Mouse (Mus musculus) frontal cortex, postnatal 14 days (tissue): ENCODE measurements around the gene Smco4.

Experiments
- DNase-seq, 2 experiments: peaks; one replicate each; pipeline ENCODE4 v3.0.0; 2022; ENCODE audit warnings: low spot score in 2 of 2

Smco4 gene

GRCm38 (mm10) chr9:15507431-15507875 is 14.2 kb downstream of the Smco4 start:
- DNase-seq: peak in 1 of 2 experiments; percentile 23

DNA sequence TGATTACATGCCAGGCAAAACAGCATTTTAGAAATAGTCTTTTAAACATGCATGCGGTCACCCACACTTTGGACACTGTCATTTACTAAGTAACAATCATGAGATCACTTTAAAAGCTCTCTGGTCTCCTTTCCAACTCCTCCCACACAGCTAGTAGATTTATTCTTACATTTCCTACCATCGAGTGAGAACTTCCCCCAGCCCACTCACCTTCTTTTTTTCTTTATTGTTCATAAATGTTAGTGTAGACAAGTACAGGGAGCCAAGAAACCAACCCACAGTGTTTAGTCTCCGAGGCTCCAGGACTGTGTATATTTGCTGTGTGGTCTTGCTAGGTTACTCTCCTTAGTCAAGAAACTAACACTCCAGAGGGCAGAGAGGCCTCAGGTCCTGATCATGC is 16.1 kb downstream of the Smco4 start:
- DNase-seq: no peak

DNA sequence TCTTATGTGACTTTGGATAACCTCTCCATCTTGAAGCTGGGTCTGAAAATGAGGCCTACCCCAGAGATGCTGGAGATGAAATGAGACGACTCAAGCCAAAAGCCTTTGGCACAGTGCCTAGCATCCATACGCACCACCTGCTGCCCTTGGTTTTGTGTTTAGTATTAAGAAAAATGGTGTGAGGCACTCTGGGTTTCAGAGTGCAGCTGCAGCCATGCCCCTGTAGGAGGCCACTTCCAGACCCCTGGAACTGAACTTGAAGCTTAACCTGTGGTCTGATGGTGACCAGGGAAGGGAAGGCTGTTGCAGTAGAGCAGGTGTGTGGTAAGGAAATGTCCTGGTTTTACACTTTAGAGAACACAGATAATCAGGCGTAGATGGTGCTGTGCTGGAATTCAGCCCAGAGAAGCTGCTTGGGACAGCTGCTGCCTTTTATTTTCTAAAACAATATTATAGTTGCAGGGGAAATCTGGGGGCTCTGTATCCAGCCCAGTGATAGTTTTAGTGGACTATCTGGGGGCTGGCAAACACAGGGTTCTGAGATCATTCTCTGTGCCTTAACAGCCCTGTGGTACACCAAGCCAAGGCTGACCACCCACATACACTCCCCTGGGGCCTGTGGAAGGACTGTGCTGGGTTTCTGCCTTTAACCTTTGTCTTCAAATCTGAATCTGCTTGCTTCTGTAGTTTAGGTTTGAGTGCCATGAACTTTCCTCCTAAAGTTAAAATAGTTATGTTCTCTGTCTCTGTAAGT is 17.5 kb downstream of the Smco4 start:
- no peak for DNase-seq

DNA sequence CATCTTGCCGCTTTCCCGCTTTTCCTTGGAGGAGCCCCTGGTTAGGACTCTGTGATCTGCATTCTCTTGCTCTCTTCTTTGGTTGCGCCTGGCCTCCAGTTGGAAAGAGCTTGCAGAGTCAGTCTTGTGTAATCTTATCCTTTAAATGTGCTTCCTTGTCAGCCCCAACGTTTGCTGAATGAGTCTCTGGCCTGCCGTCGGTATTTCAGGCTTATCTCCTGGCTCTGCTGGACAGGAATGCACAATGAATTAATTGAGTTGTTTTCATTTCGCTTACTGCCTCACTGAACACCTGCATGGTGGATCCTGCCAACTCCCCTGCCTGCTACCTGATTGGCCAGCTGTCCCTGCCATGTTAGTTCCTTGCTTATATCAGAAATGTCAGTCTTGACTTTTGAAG is 19.7 kb downstream of the Smco4 start:
- no peak for DNase-seq

- DNase-seq: no peak
Measured at GRCm38 (mm10) chr9:15516007-15516406, 22.8 kb downstream of the Smco4 start.

GRCm38 (mm10) chr9:15517979-15518378 is 24.7 kb downstream of the Smco4 start:
- DNase-seq: no peak

GRCm38 (mm10) chr9:15522348-15522747 is 29.1 kb downstream of the Smco4 start:
- no peak for DNase-seq

- DNase-seq: no peak
Measured at GRCm38 (mm10) chr9:15522887-15523286, 29.7 kb downstream of the Smco4 start.

DNA sequence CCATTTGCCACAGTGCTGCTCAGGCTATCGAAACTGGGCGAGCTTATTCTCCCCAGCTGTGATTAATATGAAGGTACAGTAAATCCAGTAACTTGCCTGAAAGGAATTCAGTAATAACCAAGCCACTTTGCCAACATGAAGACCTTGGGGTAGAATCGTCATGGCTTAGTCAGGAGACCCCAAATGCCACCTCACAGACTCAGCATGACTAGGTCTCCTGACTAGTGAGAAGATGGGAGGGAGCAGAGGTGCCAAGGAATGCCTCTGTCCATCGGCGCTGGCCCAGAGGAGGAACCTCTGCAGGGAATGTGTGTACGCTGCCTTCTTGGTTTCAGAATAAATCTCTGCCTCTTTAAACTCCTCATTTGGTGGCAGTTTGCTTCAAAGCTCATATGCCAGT is 30.4 kb downstream of the Smco4 start:
- DNase-seq: no peak

DNA sequence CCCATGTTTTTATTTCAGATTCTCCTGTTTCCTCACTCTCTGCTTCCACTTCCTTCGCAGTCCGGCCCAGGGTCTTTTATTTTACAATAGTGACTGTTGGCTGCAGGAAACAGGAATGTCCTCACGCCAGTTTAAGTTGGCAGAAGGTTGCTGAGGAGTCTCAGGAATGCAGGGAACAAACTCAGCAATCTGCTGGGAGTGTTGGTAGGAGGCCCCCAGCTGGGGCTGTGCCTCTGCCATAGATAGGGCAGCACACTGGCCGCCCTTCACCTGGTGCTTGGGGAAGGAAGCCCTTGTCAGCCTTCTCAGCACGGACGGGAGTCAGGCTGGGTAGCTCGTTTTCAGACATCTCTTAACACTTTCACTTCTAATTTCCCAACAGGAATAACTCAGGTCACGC is 32.0 kb downstream of the Smco4 start:
- no peak for DNase-seq

GRCm38 (mm10) chr9:15526539-15526938 is 33.3 kb downstream of the Smco4 start:
- no peak for DNase-seq

DNA sequence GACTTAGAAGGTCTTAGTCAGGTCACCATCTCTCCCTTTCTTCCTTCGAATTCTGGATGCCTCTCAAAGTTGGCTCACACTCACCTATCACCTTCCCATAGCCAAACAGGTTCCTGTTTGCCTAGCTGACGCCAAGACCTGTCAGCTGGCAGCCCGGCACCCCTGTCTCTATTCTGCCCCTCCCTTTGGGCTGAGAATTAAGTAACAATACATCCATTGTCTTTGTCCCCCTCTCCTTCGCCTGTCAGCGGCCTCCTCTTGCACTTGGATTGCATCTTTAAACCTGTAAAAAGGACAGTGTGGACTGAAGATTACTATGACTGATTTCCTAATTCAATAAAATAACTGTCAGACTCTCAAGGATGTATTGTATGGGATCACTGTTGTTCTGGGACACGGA is 34.6 kb downstream of the Smco4 start:
- no peak for DNase-seq

- no peak for DNase-seq
Measured at GRCm38 (mm10) chr9:15528368-15528767, 35.1 kb downstream of the Smco4 start.

DNA sequence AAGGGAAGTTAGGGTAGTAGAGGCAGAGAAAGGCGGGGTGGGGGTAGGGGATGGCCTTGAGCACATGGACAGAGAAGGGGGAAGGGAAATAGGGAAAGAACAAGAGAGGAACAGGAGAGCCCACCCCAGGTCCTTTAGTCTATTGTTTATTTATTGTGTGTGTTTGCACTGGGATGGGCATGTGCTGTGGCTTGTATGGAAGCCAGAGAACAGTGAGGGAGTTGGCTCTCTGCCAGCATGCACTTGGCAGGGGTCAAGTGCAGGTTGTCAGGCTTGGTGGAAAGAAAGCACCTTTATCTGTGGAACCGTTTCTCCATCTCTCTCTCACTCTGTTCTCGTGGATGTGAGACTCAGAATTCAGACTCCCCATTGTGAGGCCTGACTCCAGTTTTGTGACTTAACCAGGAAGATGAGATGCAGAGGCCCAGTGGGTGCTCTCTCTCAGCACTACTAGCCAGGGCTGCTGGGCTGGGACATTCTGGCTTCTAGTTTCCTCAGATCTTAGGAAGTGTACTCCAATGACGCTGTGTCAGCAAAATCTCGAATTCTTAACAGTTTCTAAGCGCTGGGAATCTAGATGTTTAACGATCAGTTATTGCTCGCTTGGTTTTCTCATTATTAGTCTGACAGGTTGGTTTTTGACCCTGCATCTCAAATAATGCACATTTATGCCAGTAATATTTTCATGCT is 36.2 kb downstream of the Smco4 start:
- DNase-seq: no peak

DNA sequence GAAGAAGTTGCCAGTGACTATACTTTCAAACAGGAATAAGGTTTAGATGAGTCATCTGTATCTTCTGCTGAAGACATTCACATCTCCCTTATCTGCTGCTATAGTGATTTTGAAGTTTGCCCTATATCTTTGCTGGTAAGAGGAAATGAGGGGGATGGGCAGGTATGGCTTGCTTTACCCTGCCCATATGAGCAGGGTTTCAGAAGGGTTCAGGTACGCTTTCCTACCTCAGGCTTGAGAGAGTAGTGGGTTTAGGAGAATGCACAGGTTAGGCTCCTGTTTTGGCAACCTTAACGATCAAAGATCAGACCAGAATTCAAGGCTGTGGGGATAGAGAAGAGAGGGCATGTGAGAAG is 36.7 kb downstream of the Smco4 start:
- no peak for DNase-seq

DNA sequence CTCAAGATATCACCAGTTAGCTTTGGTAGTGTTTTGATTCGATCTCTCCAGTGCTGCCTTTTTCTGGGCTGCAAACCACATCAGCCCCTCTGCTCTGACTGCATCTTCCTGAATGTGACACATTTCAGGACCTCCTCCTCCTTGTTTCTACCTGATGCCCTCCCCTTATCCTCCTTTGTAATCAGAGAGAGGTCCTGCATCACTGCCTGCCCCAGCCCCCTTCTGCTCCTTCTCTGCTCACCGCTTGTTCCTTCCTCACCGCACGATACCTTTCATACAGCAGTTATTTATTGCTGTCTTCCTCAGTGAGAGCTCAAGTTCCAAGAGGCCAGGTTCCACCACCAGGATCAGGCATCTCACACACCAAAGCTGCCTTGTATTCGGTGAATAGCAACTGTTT is 38.0 kb downstream of the Smco4 start:
- DNase-seq: no peak

DNA sequence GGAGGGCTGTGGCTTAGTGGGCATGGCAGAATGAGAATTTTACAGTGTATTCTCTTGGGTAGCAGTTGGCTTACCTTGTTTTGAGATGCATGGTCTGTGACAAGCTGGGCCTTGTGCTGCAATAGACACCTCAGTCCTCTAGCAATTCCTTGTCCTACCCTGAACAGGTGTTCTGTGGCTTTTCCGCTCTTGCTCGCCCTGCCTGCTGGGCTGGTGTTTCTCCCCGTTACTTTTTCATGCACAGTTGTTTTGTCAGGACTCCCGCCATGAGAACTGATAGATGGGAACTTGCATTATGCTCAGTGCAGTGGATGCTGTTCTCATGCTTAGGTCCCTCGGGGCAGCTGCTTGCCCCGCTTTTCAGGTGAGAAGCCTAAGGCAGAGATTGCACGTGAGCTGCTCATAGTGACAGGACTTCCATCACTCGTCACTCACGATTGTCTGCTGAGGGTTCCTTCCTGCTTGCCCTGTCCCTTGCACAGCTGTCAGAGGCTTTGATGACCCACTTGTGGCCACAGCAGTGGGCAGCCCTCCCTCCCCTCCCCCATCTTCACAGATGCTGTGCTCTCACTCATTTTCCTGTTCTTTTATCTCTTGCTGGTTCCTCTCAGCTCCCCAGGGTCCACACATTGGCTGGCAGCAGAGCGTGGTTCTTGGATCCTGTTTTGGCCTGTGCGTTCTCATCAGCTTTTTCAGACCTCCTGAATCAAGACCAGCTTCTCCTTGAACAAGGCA is 40.3 kb downstream of the Smco4 start:
- DNase-seq: no peak

DNA sequence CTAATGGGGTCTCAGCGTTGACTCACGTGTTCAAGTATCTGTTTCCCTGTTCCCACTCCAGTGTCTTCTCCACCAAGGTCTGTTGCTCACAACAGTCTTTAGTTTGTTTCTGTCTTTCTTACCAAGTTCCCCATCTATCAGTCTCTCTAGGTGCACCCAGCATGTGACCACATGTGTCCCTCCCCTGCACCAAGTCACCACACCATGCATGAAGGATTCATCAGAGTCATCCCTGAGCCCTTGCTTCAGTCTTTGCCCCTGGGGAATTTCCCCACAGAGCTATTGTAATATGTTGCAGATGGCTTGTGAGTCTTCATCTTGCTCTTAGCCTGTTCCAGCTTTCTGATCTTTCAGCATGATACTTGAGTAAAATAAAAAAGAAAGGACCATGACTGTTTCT is 40.9 kb downstream of the Smco4 start:
- no peak for DNase-seq

DNA sequence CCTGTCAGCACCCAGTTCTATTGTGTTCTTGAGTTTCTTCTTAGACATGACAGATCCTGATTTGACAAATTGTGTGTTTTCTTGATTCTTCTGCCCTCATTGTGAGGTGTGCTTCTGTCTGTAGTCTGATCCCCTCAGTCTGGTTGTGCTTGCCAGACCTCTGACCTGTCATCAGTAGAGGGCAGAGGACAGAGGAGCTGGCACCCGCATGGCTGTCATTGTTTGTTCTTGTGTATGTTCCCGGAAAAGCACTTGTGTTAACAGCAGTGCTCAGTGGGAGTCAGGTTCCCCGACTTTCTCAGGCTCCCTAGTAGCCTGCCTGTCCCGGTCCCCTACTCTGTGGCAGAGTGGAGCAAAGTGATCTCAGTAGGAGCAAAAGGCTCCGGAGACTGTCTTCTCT is 42.2 kb downstream of the Smco4 start:
- no peak for DNase-seq

DNA sequence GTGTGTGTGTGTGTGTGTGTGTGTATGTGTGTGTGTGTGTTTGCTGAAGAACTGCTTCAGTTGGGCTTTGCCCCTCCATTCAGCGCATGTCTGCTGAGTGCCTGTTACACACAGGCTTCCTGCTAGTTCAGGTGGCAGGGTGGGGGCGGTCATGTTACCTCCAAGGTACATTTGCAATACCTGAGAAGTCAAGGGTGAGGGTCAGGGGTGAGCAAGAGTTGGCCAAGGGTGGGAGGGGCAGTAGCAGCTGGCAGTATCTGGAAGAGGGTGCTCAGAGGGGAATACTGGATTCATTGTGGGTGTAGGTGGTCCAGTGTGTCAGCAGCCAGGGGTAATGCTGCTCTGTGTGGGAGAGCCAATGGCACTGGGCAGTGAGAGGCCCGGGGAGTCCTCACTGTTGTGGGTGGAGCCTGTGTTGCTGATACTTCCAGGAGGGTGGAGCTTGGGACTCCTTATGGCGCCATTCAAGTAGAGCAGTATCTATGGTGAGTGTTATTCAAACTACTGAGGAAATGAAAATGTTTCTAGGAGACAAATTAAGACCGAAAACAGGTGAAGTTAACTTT is 43.7 kb downstream of the Smco4 start:
- DNase-seq: no peak

DNA sequence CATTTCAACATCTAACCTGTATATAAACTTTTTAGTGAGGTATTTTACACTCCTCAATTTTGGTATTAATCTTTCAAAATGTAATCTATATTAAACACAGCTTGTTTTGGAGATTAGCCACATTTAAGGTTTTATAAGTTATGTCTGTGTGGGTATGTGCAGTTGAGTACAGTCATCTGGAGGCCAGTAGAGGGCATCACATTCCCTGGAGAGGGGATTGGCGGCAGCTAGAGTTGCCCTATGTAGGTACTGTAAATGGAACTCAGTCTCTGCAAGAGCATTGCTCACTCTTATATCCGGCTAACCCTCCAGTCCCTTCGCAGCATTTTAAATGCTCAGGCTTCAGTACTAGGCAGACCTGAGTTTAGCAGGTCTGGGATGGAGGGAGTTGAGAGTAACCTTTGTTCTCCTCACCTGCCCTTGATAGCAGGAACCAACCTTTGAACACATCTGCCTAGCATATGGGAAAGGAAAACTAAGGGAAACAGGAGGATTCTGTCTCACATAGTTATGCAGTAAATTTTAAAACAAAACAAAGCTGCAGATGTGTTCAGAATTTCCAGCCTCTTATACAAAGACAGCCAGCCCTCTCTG is 44.3 kb downstream of the Smco4 start:
- no peak for DNase-seq

GRCm38 (mm10) chr9:15538979-15539533 is 45.8 kb downstream of the Smco4 start:
- no peak for DNase-seq
